Mouse (Mus musculus) neural tube, embryonic 12.5 days (tissue): Measurements from ENCODE around the gene Jak3. TPM values are rescaled to one million over a fixed set of nuclear protein-coding genes. Genes with fewer than 3 reads are reported as not detected.
"Not testable (repeated sequence)": the region's sequence is repeated elsewhere in the genome, so short reads cannot be mapped to it uniquely, and the experiment has no call there.

ENCODE experiments used
- ATAC-seq: fragments of 200-750 bp; cut with Nextera tagmentation; 2 replicates; pipeline ENCODE4 v1.8.0; 2017; ENCODE audit warnings: low read depth, mild to moderate bottlenecking, moderate TSS enrichment, moderate library complexity; ENCODE audit not compliant: low FRiP score
- H3K27ac ChIP-seq: fragments of 300-500 bp; sonication (generic); 2 replicates; pipeline ENCODE4 v1.5.1; 2016
- H3K27me3 ChIP-seq: fragments of 300-500 bp; sonication (generic); replicated peaks from 2 replicates; pipeline ENCODE4 v1.6.1; 2016; ENCODE audit warnings: mild to moderate bottlenecking
- H3K36me3 ChIP-seq: fragments of 300-500 bp; sonication (generic); 2 replicates; pipeline ENCODE4 v1.6.1; 2016; ENCODE audit warnings: mild to moderate bottlenecking
- H3K4me1 ChIP-seq: fragments of 300-500 bp; sonication (generic); 2 replicates; pipeline ENCODE4 v1.6.1; 2016
- H3K4me2 ChIP-seq: fragments of 300-500 bp; sonication (generic); replicated peaks from 2 replicates; pipeline ENCODE4 v1.6.1; 2016; ENCODE audit warnings: mild to moderate bottlenecking
- H3K4me3 ChIP-seq: fragments of 300-500 bp; sonication (generic); 2 replicates; pipeline ENCODE4 v1.5.1; 2016
- H3K9ac ChIP-seq: fragments of 300-500 bp; sonication (generic); 2 replicates; pipeline ENCODE4 v1.6.1; 2016; ENCODE audit warnings: mild to moderate bottlenecking
- H3K9me3 ChIP-seq: fragments of 300-500 bp; sonication (generic); 2 replicates; pipeline ENCODE4 v1.6.1; 2016; ENCODE audit warnings: mild to moderate bottlenecking
- WGBS: fragments of 180-500 bp; shearing (Covaris S2); methylation state at CpG from one replicate; pipeline ENCODE4 v1.1.7; 2016; 5-methylcytosine and 5-hydroxymethylcytosine counted together
- microRNA-seq: library from miRNA; unstranded; fragments of <30 nt; microRNA quantifications from one replicate; pipeline ENCODE4, GENCODE M21; 2017
- polyA plus RNA-seq: library from polyadenylated mRNA; unstranded; fragments of >200 nt; fragmentation: Nextera tagmentation; extraction: Ambion mirVana; gene quantifications from 2 replicates; pipeline ENCODE4 v1.2.1, GENCODE M21; 2016

The Jak3 gene
- polyA plus RNA-seq, 1 experiment from 2014 or later = 3.8 TPM

DNA sequence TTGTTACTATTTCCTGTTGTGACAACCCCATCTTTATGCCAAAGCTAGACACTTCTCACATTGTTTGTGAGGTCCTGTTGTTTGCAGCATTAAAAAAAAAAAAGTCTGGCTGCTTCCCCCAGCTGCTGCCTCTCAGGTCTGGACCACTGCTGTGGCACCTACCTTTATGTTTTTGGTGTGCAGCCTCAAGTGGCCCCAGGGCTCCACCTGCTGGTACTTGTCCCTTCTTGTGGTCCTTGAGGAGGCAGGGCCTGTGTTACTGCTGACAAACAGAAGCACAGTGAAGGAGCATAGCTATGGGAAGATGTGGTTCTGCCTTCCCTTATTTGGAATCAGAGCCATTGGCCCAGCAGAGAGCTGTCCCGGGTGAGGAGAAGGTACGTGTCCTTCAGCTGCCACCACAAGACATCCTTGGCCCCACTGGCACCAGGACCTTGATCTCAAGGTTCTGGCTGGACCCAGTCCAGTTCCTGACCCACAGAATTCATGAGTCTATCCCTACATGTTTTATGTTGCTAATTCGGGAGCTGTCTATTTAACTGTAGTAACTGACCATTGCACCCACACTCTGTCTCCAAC is 55.6 kb downstream of the Jak3 start:
- H3K9ac ChIP-seq = no peak overlapping the region
- no peak for ATAC-seq
- H3K27me3 ChIP-seq = no peaks in the 10 kb centered on the region; the same call in 1 of the 2 replicates
- H3K4me3 ChIP-seq = no peak overlapping the region
- no peak overlapping the region for H3K27ac ChIP-seq
- peaks cover 7% of the 10 kb centered on the region; the same call in 1 of the 2 replicates for H3K4me1 ChIP-seq
- H3K4me2 ChIP-seq = no peak overlapping the region
- no peaks in the 10 kb centered on the region for H3K9me3 ChIP-seq
- no peaks in the 10 kb centered on the region for H3K36me3 ChIP-seq
- 57% methylated on average over 3 of the region's 3 CpGs for WGBS

DNA sequence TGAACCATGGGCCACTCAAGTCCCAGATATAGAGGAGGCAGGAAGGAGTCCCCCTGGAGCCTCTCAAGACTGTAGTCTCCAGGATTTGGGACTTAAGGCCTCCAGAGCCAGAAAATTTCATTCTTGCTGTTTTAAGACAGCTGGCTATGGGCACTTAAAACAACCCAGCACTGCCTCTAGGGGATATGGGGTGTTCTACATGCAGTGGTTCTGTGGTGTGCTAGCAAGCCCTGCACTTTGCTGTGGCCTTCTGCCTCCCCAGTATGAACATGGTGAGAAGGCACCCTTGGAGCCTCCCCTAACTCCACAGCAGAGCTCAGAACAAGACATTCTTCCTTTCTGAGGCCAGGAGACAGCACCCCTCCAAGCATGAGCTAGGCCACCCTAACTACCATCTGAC is 62.2 kb downstream of the Jak3 start:
- H3K4me3 ChIP-seq, H3K9me3 ChIP-seq, ATAC-seq, H3K9ac ChIP-seq, H3K4me1 ChIP-seq, H3K27ac ChIP-seq, H3K4me2 ChIP-seq, H3K36me3 ChIP-seq, H3K27me3 ChIP-seq: not testable (repeated sequence)

Small RNAs within 50 kb of the gene (microRNA-seq; reads per million reads assigned to microRNA genes)
- not detected for gene Mir6769b

Other genes with a start within 250 kb of the Jak3 start
- 121 and 128 TPM in 2 replicates for gene Abhd8, start 212.6 kb upstream of the Jak3 start, polyA plus RNA-seq
- 234 and 246 TPM in 2 replicates for gene Mrpl34, start 211.3 kb upstream of the Jak3 start, polyA plus RNA-seq
- 189 and 194 TPM in 2 replicates for gene Dda1, start 207.1 kb upstream of the Jak3 start, polyA plus RNA-seq
- gene Ano8, start 190.3 kb upstream of the Jak3 start, polyA plus RNA-seq = 19.7 and 23.7 TPM in 2 replicates
- 13.6 and 16.3 TPM in 2 replicates for gene Gtpbp3, start 188.2 kb upstream of the Jak3 start, polyA plus RNA-seq
- gene Plvap, start 164.5 kb upstream of the Jak3 start, polyA plus RNA-seq = 41.7 and 48.7 TPM in 2 replicates
- 0.10 and 0.24 TPM in 2 replicates for gene Ccdc194, start 150.6 kb upstream of the Jak3 start, polyA plus RNA-seq
- gene Bst2, start 138.8 kb upstream of the Jak3 start, polyA plus RNA-seq = 13.8 and 16.4 TPM in 2 replicates
- 62.6 and 65.8 TPM in 2 replicates for gene Mvb12a, start 133.4 kb upstream of the Jak3 start, polyA plus RNA-seq
- gene Tmem221, start 117.4 kb upstream of the Jak3 start, polyA plus RNA-seq = 0.11 and 0.13 TPM in 2 replicates
- gene Nxnl1, start 109.7 kb upstream of the Jak3 start, polyA plus RNA-seq = not detected in 2 replicates
- gene Slc27a1, start 107.4 kb upstream of the Jak3 start, polyA plus RNA-seq = 46.1 and 46.5 TPM in 2 replicates
- 198 and 217 TPM in 2 replicates for gene Pgls, start 84.1 kb upstream of the Jak3 start, polyA plus RNA-seq
- gene Fam129c, start 78.6 kb upstream of the Jak3 start, polyA plus RNA-seq = 4.9 and 6.1 TPM in 2 replicates
- 60.9 and 67.2 TPM in 2 replicates for gene Colgalt1, start 65.3 kb upstream of the Jak3 start, polyA plus RNA-seq
- 16.3 and 16.7 TPM in 2 replicates for gene Unc13a, start 4.5 kb upstream of the Jak3 start, polyA plus RNA-seq
- gene Insl3, start 12.9 kb downstream of the Jak3 start, polyA plus RNA-seq = 1.2 TPM in 1 of 2 replicates, not detected in the other
- gene B3gnt3, start 25.5 kb downstream of the Jak3 start, polyA plus RNA-seq = 0.54 and 0.67 TPM in 2 replicates
- 34.4 and 38.4 TPM in 2 replicates for gene Fcho1, start 49.4 kb downstream of the Jak3 start, polyA plus RNA-seq
- gene Zfp709, start 205.7 kb downstream of the Jak3 start, polyA plus RNA-seq = 6.0 TPM in 2 replicates
- 11.3 and 12.4 TPM in 2 replicates for gene Zfp882, start 232.3 kb downstream of the Jak3 start, polyA plus RNA-seq
- 30.6 and 33.8 TPM in 2 replicates for gene Zfp617, start 232.3 kb downstream of the Jak3 start, polyA plus RNA-seq